Mouse (Mus musculus) spleen, postnatal 10 days (tissue): Measurements from ENCODE around the gene Trim15.

Experiments used
- DNase-seq, 2 experiments: peaks; one replicate each; pipeline ENCODE4 v3.0.0; 2021 to 2022; ENCODE audit warnings: low spot score in 2 of 2

Trim15 gene

GRCm38 (mm10) chr17:36830470-36830869 lies 36.5 kb downstream of the Trim15 start:
- DNase-seq, result no peak

GRCm38 (mm10) chr17:36828488-36828887 lies 38.5 kb downstream of the Trim15 start:
- no peak for DNase-seq

GRCm38 (mm10) chr17:36826002-36826401 lies 41.0 kb downstream of the Trim15 start:
- DNase-seq, result peak; percentile 69 to 88

- DNase-seq, result peak in 1 of 2 experiments; percentile 32
Measured at GRCm38 (mm10) chr17:36825525-36825924, 41.5 kb downstream of the Trim15 start.

GRCm38 (mm10) chr17:36824005-36824404 lies 43.0 kb downstream of the Trim15 start:
- DNase-seq, result peak; percentile 53 to 80

GRCm38 (mm10) chr17:36811871-36812270 lies 55.1 kb downstream of the Trim15 start, which contains the start of gene H2-M10.6:
Gene H2-M10.6, plus strand, starts transcription at chr17:36812171.
- DNase-seq, result no peak
